Mouse (Mus musculus) ovary, postnatal 14 days (tissue): ENCODE measurements around the gene Olfr32.
"Not testable (repeated sequence)": the region's sequence is repeated elsewhere in the genome, so short reads cannot be mapped to it uniquely, and the experiment has no call there.

ENCODE experiments used
- DNase-seq: peaks from one replicate; pipeline ENCODE4 v3.0.0; 2022; ENCODE audit warnings: low spot score

Gene Olfr32

GRCm38 (mm10) chr2:90142196-90142595, at the start of gene Olfr32:
Gene Olfr32, minus strand, starts transcription at chr2:90142296.
- DNase-seq = no peak

DNA sequence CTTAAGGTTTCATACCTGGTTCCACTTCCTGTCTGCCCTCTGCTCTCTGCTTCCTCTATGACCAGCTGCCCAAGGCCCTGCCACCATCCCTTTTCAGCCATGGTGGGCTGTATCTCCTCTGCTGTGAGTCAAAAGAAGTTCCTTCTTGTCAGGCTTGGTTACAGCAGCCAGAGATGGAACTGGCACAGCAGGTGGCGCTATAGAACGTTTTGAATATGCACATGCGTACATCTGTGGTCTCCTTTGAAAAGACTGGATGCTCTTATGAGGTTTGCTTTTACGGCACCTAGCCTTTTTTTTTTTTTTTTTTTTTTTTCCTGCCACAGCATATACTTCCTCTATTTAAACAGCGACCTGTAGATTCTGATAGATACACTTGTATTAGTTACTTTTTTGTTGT, 45.0 kb upstream of the Olfr32 start:
- not testable (repeated sequence) for DNase-seq

- DNase-seq = not testable (repeated sequence)
Measured at GRCm38 (mm10) chr2:90186082-90186481, 44.0 kb upstream of the Olfr32 start.

DNA sequence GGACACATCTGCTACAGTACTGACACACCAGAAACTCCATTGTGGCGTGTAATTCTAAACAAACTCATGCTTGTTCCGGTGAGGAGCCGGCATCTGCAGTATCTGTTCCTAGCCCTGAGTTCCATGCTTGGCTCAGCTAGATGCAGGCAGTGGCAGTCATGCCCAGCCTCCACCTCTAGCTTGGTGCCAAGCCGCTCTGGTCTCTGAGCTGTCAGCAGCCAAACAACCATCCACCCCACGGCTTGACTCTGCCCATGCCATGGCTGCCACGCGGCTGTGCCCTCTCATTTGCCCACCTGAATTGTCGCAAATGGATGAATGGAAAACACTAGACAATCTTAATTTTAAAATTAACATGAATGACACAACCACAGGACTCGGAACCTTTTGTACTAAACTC, 11.8 kb upstream of the Olfr32 start:
- no peak for DNase-seq

DNA sequence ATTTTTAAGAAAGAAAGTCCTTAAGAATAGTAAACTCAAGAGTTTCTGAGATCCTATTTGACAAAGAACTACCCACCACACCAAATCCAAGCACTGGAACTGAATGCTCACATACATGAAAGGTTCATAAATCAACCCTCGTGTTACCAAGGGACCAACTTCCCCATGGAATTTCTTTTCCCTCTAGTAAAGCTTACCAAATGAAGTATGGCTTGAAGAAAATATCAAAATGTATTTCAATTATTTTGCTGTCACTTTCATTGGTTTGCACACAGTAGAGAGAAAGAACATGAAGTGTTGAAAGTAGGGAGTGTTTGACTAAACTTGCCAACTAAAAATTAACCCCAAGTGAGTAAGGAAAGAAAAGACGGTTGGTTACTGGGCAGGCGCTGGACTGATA, 10.9 kb upstream of the Olfr32 start, which contains the start of gene Olfr1270:
Gene Olfr1270, minus strand, starts transcription at position 101 of the 400 bp plus-strand sequence.
- DNase-seq = no peak

GRCm38 (mm10) chr2:90121312-90121711, 20.8 kb downstream of the Olfr32 start, which contains the start of gene Olfr1269:
Gene Olfr1269, minus strand, starts transcription at chr2:90121412.
- no peak for DNase-seq
